Mouse (Mus musculus) MEL (cell line): ENCODE results near the gene Ifnar1.

Experiments
- CTCF ChIP-seq, 3 experiments: IDR thresholded peaks in 2 of 3; conservative IDR thresholded peaks in 1 of 3; 2 replicates each; pipeline ENCODE4 v1.5.1; 2011 to 2012; ENCODE audit warnings: low read length in 3 of 3, low read depth in 2 of 3, mild to moderate bottlenecking in 2 of 3, improper control_type of control experiment in 1 of 3, inconsistent platforms in 1 of 3, mixed read lengths in 1 of 3, moderate library complexity in 1 of 3; ENCODE audit not compliant: control insufficient read depth in 1 of 3, insufficient read depth in 1 of 3, poor library complexity in 1 of 3, severe bottlenecking in 1 of 3
- ETS1 ChIP-seq: IDR thresholded peaks from 2 replicates; pipeline ENCODE4 v1.6.1; 2012; ENCODE audit warnings: low read depth, mild to moderate bottlenecking, inconsistent platforms, low read length, improper control_type of control experiment, moderate library complexity
- JUND ChIP-seq: IDR thresholded peaks from 2 replicates; pipeline ENCODE4 v1.6.1; 2011; ENCODE audit warnings: low read depth, mild to moderate bottlenecking, improper control_type of control experiment, low read length
- MAZ ChIP-seq: IDR thresholded peaks from 2 replicates; pipeline ENCODE4 v1.6.1; 2012; ENCODE audit warnings: low read depth, mild to moderate bottlenecking, inconsistent platforms, low read length, improper control_type of control experiment
- MXI1 ChIP-seq: IDR thresholded peaks from 2 replicates; pipeline ENCODE4 v1.6.1; 2011; ENCODE audit warnings: mild to moderate bottlenecking, low read depth, low read length, improper control_type of control experiment
- NRF1 ChIP-seq: IDR thresholded peaks from 2 replicates; pipeline ENCODE4 v1.6.1; 2014; ENCODE audit warnings: low read depth, mild to moderate bottlenecking, inconsistent platforms, low read length, improper control_type of control experiment, moderate library complexity; ENCODE audit not compliant: poor library complexity, insufficient read depth, severe bottlenecking
- USF1 ChIP-seq: IDR thresholded peaks from 2 replicates; pipeline ENCODE4 v1.6.1; 2014; ENCODE audit warnings: low read depth, mild to moderate bottlenecking, inconsistent platforms, low read length, improper control_type of control experiment, moderate library complexity
- ZKSCAN1 ChIP-seq: IDR thresholded peaks from 2 replicates; pipeline ENCODE4 v1.6.1; 2012; ENCODE audit warnings: low read depth, mild to moderate bottlenecking, inconsistent platforms, low read length, improper control_type of control experiment, moderate library complexity

DNA sequence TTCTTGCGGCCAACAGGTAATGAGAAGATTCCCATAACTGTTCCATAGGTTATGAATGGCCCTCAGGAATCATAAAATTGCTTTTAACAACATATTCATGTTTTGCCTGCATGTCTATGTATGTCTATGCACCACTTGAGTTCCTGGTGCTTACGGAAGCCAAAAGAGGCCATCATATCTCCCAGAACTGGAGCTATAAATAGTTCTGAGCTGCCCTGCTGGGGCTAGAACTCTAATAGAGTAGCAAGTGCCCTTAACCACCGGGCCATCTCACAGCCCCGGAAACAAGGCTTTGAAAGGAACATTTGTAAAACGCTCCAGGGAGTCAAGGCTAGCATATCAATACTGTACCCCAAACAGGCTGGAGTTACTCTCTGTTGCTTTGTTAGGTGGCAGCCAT lies 63.5 kb downstream of the Ifnar1 start:
- TF ChIP-seq MAZ, result no peak
- no peak for TF ChIP-seq CTCF (IDR thresholded peaks at IDR 0.05 in 2 of 3, conservative IDR thresholded peaks at IDR 0.05 in 1 of 3; ENCODE audit: control insufficient read depth in 1 of 3, insufficient read depth in 1 of 3, low read depth in 2 of 3, low read length in 3 of 3, poor library complexity in 1 of 3, severe bottlenecking in 1 of 3)
- no peak for TF ChIP-seq USF1
- TF ChIP-seq ETS1, result no peak
- TF ChIP-seq ZKSCAN1, result no peak
- no peak for TF ChIP-seq NRF1
- TF ChIP-seq JUND, result no peak
- no peak for TF ChIP-seq MXI1
